Mouse (Mus musculus): ENCODE measurements around the gene Eif4a1.

- TF ChIP-seq CHD1 (IDR thresholded peaks at IDR 0.05; ENCODE audit: low read depth, low read length) (no peak), NRF1 (IDR thresholded peaks at IDR 0.05; ENCODE audit: insufficient read depth, low read depth, low read length, poor library complexity, severe bottlenecking) (no peak), HCFC1 (IDR thresholded peaks at IDR 0.05; ENCODE audit: low read depth, low read length) (no peak), GATA1 (IDR thresholded peaks at IDR 0.05; ENCODE audit: low read depth, low read length) (no peak), BHLHE40 (IDR thresholded peaks at IDR 0.05; ENCODE audit: borderline replicate concordance, low read depth, low read length) (no peak)
Measured at GRCm38 (mm10) chr11:69663795-69664194, 8.4 kb downstream of the Eif4a1 start.

Data from MEL (cell line).